Mouse (Mus musculus): ENCODE data around the gene Fam169b. TPM values are rescaled to one million over a fixed set of nuclear protein-coding genes. Genes with fewer than 3 reads are reported as not detected.

The Fam169b gene
- total and polyA plus RNA-seq, 2 experiments from 2014 or later, result 0.08 to 0.18 TPM

- ATAC-seq (ENCODE audit: insufficient read depth, low read depth), result no peak
- Histone ChIP-seq H3K27me3 (ENCODE audit: control insufficient read depth, insufficient read depth, low read length) (no peaks in the 10 kb centered on the region), H3K4me3 (ENCODE audit: low read depth, low read length) (no peak overlapping the region), H3K4me2 (ENCODE audit: low read depth, low read length) (no peak overlapping the region), H3K9ac (replicated peaks; ENCODE audit: low read depth, low read length) (no peak overlapping the region), H3K36me3 (replicated peaks; ENCODE audit: control insufficient read depth, insufficient read depth, low read length) (no peaks in the 10 kb centered on the region), H3K9me3 (replicated peaks; ENCODE audit: control insufficient read depth, low read length) (no peaks in the 10 kb centered on the region), H3K27ac (ENCODE audit: low read depth) (no peak overlapping the region), H3K4me1 (ENCODE audit: control insufficient read depth, insufficient read depth) (no peaks in the 10 kb centered on the region)
- DNase-seq (ENCODE audit: low spot score), result no peak
- WGBS, result 81% methylated on average over 15 of the region's 16 CpGs
- TF ChIP-seq CTCF (IDR thresholded peaks at IDR 0.05; ENCODE audit: low read depth), result no peak
- no peak for TF ChIP-seq EP300 (IDR thresholded peaks at IDR 0.05; ENCODE audit: low read depth)
These were observed 44.6 kb downstream of the Fam169b start for GRCm38 (mm10) chr7:68318006-68318788.

GRCm38 (mm10) chr7:68318979-68319378 is 45.3 kb downstream of the Fam169b start:
- no peak for ATAC-seq (ENCODE audit: insufficient read depth, low read depth)
- Histone ChIP-seq H3K4me2 (ENCODE audit: low read depth, low read length) (no peak overlapping the region), H3K4me1 (ENCODE audit: control insufficient read depth, insufficient read depth) (no peaks in the 10 kb centered on the region), H3K27ac (ENCODE audit: low read depth) (no peak overlapping the region), H3K9me3 (replicated peaks; ENCODE audit: control insufficient read depth, low read length) (no peaks in the 10 kb centered on the region), H3K9ac (replicated peaks; ENCODE audit: low read depth, low read length) (no peak overlapping the region), H3K36me3 (replicated peaks; ENCODE audit: control insufficient read depth, insufficient read depth, low read length) (no peaks in the 10 kb centered on the region), H3K4me3 (ENCODE audit: low read depth, low read length) (no peak overlapping the region), H3K27me3 (ENCODE audit: control insufficient read depth, insufficient read depth, low read length) (no peaks in the 10 kb centered on the region)
- WGBS, result 78% methylated on average over 6 of the region's 6 CpGs
- TF ChIP-seq EP300 (IDR thresholded peaks at IDR 0.05; ENCODE audit: low read depth) (no peak), CTCF (IDR thresholded peaks at IDR 0.05; ENCODE audit: low read depth) (no peak)
- no peak for DNase-seq (ENCODE audit: low spot score)

- no peak overlapping the region for H3K27ac ChIP-seq (ENCODE audit: low read depth)
These were observed 46.6 kb downstream of the Fam169b start for GRCm38 (mm10) chr7:68320078-68320810.

GRCm38 (mm10) chr7:68323051-68323450 is 49.4 kb downstream of the Fam169b start:
- Histone ChIP-seq H3K27ac (ENCODE audit: low read depth) (no peak overlapping the region), H3K27me3 (ENCODE audit: control insufficient read depth, insufficient read depth, low read length) (no peaks in the 10 kb centered on the region), H3K9ac (replicated peaks; ENCODE audit: low read depth, low read length) (no peak overlapping the region), H3K4me2 (ENCODE audit: low read depth, low read length) (no peak overlapping the region), H3K36me3 (replicated peaks; ENCODE audit: control insufficient read depth, insufficient read depth, low read length) (no peaks in the 10 kb centered on the region), H3K4me1 (ENCODE audit: control insufficient read depth, insufficient read depth) (no peaks in the 10 kb centered on the region), H3K4me3 (ENCODE audit: low read depth, low read length) (no peak overlapping the region), H3K9me3 (replicated peaks; ENCODE audit: control insufficient read depth, low read length) (no peaks in the 10 kb centered on the region)
- DNase-seq (ENCODE audit: low spot score) (no peak), ATAC-seq (ENCODE audit: insufficient read depth, low read depth) (no peak)
- TF ChIP-seq CTCF (IDR thresholded peaks at IDR 0.05; ENCODE audit: low read depth) (no peak), EP300 (IDR thresholded peaks at IDR 0.05; ENCODE audit: low read depth) (no peak)
- WGBS, result 75% methylated on average over 6 of the region's 6 CpGs

More at GRCm38 (mm10) chr7:68320078-68320810, 46.6 kb downstream of the Fam169b start:
- no peak overlapping the region for H3K4me2 ChIP-seq (ENCODE audit: low read depth, low read length)
- no peaks in the 10 kb centered on the region for H3K4me1 ChIP-seq (ENCODE audit: control insufficient read depth, insufficient read depth)
- no peak overlapping the region for H3K9ac ChIP-seq (replicated peaks; ENCODE audit: low read depth, low read length)
- peak; percentile 16 for DNase-seq (ENCODE audit: low spot score)
- ATAC-seq (ENCODE audit: insufficient read depth, low read depth), result 0 out of 2 replicates have a peak, but pooled peaks have one; percentile 36
- WGBS, result 53% methylated on average over 14 of the region's 14 CpGs
- H3K9me3 ChIP-seq (replicated peaks; ENCODE audit: control insufficient read depth, low read length), result no peaks in the 10 kb centered on the region
- no peaks in the 10 kb centered on the region for H3K36me3 ChIP-seq (replicated peaks; ENCODE audit: control insufficient read depth, insufficient read depth, low read length)
- TF ChIP-seq EP300 (IDR thresholded peaks at IDR 0.05; ENCODE audit: low read depth), result no peak
- TF ChIP-seq CTCF (IDR thresholded peaks at IDR 0.05; ENCODE audit: low read depth), result no peak
- H3K4me3 ChIP-seq (ENCODE audit: low read depth, low read length), result no peak overlapping the region
- H3K27me3 ChIP-seq (ENCODE audit: control insufficient read depth, insufficient read depth, low read length), result no peaks in the 10 kb centered on the region

GRCm38 (mm10) chr7:68326190-68326722 is 52.6 kb downstream of the Fam169b start:
- Histone ChIP-seq H3K27ac (ENCODE audit: low read depth) (no peak overlapping the region), H3K4me2 (ENCODE audit: low read depth, low read length) (no peak overlapping the region), H3K9ac (replicated peaks; ENCODE audit: low read depth, low read length) (no peak overlapping the region), H3K27me3 (ENCODE audit: control insufficient read depth, insufficient read depth, low read length) (no peaks in the 10 kb centered on the region), H3K4me1 (ENCODE audit: control insufficient read depth, insufficient read depth) (no peaks in the 10 kb centered on the region), H3K36me3 (replicated peaks; ENCODE audit: control insufficient read depth, insufficient read depth, low read length) (no peaks in the 10 kb centered on the region), H3K4me3 (ENCODE audit: low read depth, low read length) (no peak overlapping the region), H3K9me3 (replicated peaks; ENCODE audit: control insufficient read depth, low read length) (no peaks in the 10 kb centered on the region)
- no peak for ATAC-seq (ENCODE audit: insufficient read depth, low read depth)
- no peak for DNase-seq (ENCODE audit: low spot score)
- 69% methylated on average over 7 of the region's 7 CpGs for WGBS
- TF ChIP-seq EP300 (IDR thresholded peaks at IDR 0.05; ENCODE audit: low read depth) (no peak), CTCF (IDR thresholded peaks at IDR 0.05; ENCODE audit: low read depth) (no peak)

Data from heart, postnatal 0 days (tissue).